Mouse (Mus musculus): ENCODE results near the gene Vmp1.

DNA sequence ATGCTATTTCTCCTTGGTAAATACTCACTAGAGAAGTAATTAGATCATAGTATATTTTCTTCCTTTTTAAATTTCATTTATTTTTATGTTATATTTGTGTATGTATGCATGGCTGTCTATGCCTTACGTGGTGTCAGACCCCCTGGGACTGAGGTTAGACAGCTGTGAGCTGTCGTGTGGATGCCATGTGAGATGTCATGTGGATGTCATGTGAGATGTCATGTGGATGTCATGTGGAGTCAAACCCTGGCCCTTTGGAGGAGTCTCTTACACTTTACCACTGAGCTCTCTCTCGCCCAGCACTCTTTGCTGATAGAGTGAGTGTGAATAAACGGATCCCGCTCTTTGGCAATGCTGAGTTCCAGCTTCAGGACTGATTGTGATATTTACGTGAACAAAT is 130.1 kb downstream of the Vmp1 start:
- TF ChIP-seq POLR2AphosphoS2 (IDR thresholded peaks at IDR 0.05; ENCODE audit: low read depth, low read length) = no peak
- TF ChIP-seq ZC3H11A (IDR thresholded peaks at IDR 0.05; ENCODE audit: low read depth, low read length) = no peak
- TF ChIP-seq PAX5 (IDR thresholded peaks at IDR 0.05; ENCODE audit: low read length) = no peak
- TF ChIP-seq POLR2A (IDR thresholded peaks at IDR 0.05; ENCODE audit: low read depth, low read length) = no peak
- TF ChIP-seq CTCF (conservative IDR thresholded peaks at IDR 0.05 in 1 of 2, IDR thresholded peaks at IDR 0.05 in 1 of 2; ENCODE audit: low read depth in 2 of 2, low read length in 2 of 2) = no peak
- TF ChIP-seq JUN (IDR thresholded peaks at IDR 0.05; ENCODE audit: insufficient read depth, low read depth, low read length) = no peak

All from CH12.LX (cell line).